Mouse (Mus musculus) large intestine, adult 2 months (tissue): Measurements from ENCODE around the gene Grm7. TPM values are rescaled to one million over a fixed set of nuclear protein-coding genes. Genes with fewer than 3 reads are reported as not detected.

Experiments
- DNase-seq: peaks from one replicate; pipeline ENCODE4 v3.0.0-alpha.2; 2012; ENCODE audit warnings: low read depth, low spot score
- WGBS: fragments of 180-500 bp; shearing (Covaris S2); methylation state at CpG from one replicate; pipeline ENCODE4 v1.1.7; 2018; 5-methylcytosine and 5-hydroxymethylcytosine counted together
- polyA plus RNA-seq: library from polyadenylated mRNA; depleted of rRNA; stranded (reverse); fragments of >200 nt; gene quantifications from 2 replicates; pipeline ENCODE4 v1.2.3, GENCODE M21; 2012

Gene Grm7
- polyA plus RNA-seq, 1 experiment: 0.06 TPM

GRCm38 (mm10) chr6:111510768-111511459 lies 865.5 kb downstream of the Grm7 start:
- no peak for DNase-seq
- 72% methylated on average over 1 of the region's 1 CpGs for WGBS

GRCm38 (mm10) chr6:111512359-111512758 lies 867.0 kb downstream of the Grm7 start:
- no peak for DNase-seq

DNA sequence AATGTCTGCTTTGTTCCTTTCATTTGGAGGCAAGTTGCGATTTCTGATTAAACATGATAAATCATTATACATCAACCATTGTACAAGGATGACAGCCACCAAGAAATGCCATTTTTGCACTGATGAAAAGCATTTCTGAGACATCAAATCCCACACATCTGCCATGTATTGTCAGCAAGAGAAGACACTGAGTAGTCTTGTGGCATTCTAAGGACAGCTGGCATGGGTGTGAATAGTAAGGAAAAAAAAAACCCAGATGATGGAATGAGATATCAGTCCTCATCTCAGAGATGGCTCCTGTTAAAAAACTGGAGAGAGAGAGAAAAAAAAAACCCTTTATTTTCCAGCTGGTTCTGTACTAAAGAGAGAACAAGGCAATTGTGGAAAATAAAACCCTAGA lies 875.8 kb downstream of the Grm7 start:
- no peak for DNase-seq
- WGBS: 73% methylated on average over 1 of the region's 1 CpGs

More at GRCm38 (mm10) chr6:111512359-111512758, 867.0 kb downstream of the Grm7 start:
- WGBS: 51% methylated on average over 2 of the region's 2 CpGs

DNA sequence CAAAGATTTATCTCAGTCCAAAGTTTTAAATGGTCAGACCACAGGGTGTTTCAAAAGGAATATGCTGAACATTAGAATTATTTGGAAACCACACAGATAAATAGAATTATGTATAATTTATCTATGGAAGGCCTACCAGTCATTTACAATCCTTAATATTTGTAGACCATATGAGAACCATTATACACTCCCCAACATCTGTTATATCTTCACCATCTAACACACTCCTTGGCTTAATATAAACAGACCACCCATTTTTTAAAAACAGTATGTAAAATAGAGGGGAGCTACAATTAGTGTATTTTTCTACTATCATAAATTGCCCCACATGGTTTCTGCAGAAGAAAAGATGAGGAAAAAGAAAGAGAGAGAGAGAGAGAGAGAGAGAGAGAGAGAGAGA lies 876.7 kb downstream of the Grm7 start:
- DNase-seq: no peak

GRCm38 (mm10) chr6:111529985-111530384 lies 884.6 kb downstream of the Grm7 start:
- 85% methylated on average over 2 of the region's 2 CpGs for WGBS
- no peak for DNase-seq

DNA sequence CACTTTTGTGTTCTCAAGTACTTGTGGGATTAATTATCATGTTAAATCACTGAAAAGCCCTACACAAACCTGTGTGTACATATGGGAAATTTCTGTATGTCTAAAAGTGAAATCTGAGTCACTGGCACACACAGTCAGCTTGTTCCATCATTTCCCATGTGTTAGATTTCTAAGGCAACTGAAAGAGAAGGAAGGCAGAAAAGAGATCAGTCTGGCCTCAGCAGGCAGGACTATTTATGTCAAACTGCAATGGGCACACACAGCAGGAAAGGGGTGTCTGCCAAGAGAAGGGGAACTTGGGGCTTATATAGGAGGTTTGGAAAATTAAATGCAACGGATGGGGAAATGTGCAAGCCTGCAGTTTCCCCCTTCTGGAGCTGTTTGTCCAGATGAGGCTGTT lies 913.2 kb downstream of the Grm7 start:
- no peak for DNase-seq
- WGBS: 68% methylated on average over 1 of the region's 1 CpGs

DNA sequence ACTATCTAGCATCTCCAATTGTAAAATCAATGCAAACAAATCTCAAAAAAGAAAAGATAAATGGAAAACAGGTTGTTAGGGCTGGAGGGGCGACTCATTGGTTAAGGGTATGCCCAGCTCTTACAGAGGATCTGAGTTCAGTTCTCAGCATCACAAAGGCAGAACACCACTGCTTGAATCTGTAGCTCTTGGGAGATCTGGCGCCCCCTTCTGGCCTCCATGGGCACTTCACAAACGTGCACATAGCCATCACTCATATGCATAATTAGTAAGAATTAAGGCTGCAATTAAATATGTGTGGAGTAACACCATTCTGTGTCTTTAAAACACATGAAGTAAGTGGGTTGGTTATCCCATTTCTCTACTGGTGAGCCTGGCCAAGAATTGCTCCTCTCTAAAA lies 914.1 kb downstream of the Grm7 start:
- DNase-seq: no peak
- 57% methylated on average over 3 of the region's 3 CpGs for WGBS

- WGBS: 83% methylated on average over 7 of the region's 7 CpGs
- DNase-seq: no peak
Measured at GRCm38 (mm10) chr6:111561347-111561746, 916.0 kb downstream of the Grm7 start.

DNA sequence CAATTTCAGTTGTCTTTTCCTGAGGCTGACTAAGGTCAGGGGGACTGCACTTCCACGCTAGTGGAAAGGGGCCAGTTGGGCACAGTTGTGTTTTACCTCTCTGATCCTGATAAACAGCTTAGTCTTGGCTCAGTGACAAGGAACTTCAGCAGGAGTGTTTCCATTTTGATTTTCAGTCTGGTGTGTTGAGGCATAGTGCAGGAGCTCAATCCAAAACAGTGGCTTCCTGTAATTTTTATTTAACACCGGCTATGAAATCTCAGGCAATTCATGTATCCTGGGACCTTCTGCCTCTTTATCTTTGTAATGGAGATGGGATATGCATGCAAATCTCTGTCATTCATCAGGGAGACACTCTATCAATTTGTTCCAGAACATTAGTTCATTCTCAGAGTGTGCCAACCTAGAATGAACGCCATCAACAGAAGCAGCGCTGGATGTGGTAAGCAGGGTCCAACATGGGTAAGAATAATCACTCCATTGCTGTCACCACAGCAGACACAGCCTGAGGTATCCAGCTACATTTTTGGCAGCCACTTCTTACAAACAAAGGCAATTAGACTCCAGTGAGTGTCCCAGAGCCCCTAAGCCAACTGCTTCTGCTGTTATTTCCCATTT lies 926.2 kb downstream of the Grm7 start:
- no peak for DNase-seq

GRCm38 (mm10) chr6:111584851-111585250 lies 939.5 kb downstream of the Grm7 start:
- 39% methylated on average over 2 of the region's 2 CpGs for WGBS
- DNase-seq: no peak

More for the DNA sequence above, 926.2 kb downstream of the Grm7 start:
- WGBS: 73% methylated on average over 4 of the region's 4 CpGs

DNA sequence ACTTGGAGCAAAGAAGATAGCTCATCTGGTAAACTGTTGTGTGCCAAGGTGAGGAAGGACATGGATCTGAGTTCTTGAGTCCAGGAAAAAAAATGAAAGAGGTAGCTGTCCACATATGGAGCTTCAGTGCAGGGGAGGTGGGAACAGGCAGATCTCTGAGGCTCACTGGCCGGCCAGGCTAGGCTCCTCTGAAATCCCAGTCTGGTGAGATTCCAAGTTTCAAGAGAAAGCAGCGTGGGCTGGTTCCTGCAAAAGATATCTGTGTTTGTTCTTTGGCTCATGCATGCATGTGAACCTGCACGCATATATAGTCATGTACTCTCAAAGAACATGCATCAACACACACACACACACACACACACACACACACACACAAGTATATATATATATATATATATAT lies 942.2 kb downstream of the Grm7 start:
- 62% methylated on average over 3 of the region's 3 CpGs for WGBS
- DNase-seq: no peak

GRCm38 (mm10) chr6:111601892-111602654 lies 956.7 kb downstream of the Grm7 start:
- 80% methylated on average over 4 of the region's 4 CpGs for WGBS
- DNase-seq: no peak

GRCm38 (mm10) chr6:111610396-111610795 lies 965.0 kb downstream of the Grm7 start:
- no peak for DNase-seq
- WGBS: 79% methylated on average over 3 of the region's 3 CpGs

GRCm38 (mm10) chr6:111613834-111614233 lies 968.5 kb downstream of the Grm7 start:
- no peak for DNase-seq
